Mouse (Mus musculus) brown adipose tissue, adult 24 weeks (tissue): Measurements from ENCODE around the gene Bcl6b. TPM values are rescaled to one million over a fixed set of nuclear protein-coding genes. Genes with fewer than 3 reads are reported as not detected.

Source experiments
- H3K27ac ChIP-seq: fragments of 200-500 bp; replicated peaks from 2 replicates; pipeline ENCODE4 v1.5.1; 2012; ENCODE audit warnings: low read depth, mild to moderate bottlenecking, low read length
- H3K4me1 ChIP-seq: fragments of 200-500 bp; 2 replicates; pipeline ENCODE4 v1.6.1; 2012; ENCODE audit warnings: low read length, mixed read lengths; ENCODE audit not compliant: control insufficient read depth, insufficient read depth, insufficient read length
- H3K4me3 ChIP-seq: fragments of 200-500 bp; 2 replicates; pipeline ENCODE4 v1.5.1; 2012; ENCODE audit warnings: low read depth, mild to moderate bottlenecking, low read length, moderate library complexity; ENCODE audit not compliant: insufficient read depth
- polyA plus RNA-seq: library from polyadenylated mRNA; stranded (reverse); fragments of >200 nt; gene quantifications from 2 replicates; pipeline ENCODE4 v1.2.4, GENCODE M21; 2012; ENCODE audit not compliant: missing spikeins, insufficient read depth, insufficient read length

Bcl6b gene
- polyA plus RNA-seq, 1 experiment, result 7.0 TPM

DNA sequence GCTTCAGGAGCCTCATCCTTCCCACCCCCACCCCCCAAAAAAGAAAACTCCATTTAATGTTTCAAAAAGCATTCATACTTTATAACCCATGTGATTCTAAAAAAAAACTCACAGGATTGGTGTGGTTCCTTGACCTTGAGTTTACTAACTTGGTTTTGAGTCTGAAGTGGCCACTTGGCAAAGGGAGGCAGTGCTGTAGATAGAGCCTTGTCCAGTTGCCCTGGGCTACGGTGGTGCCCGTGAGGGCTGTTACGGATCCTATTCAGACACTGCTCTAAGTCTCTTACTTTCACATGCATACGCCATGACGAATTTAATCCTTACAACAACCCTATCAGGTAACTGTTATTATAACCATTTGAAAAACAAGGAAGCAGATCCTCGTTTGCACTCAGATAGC lies 17.6 kb downstream of the Bcl6b start:
- H3K4me1 ChIP-seq, result peaks cover 9% of the 10 kb centered on the region
- H3K4me3 ChIP-seq, result no peak overlapping the region
- H3K27ac ChIP-seq, result no peak overlapping the region

DNA sequence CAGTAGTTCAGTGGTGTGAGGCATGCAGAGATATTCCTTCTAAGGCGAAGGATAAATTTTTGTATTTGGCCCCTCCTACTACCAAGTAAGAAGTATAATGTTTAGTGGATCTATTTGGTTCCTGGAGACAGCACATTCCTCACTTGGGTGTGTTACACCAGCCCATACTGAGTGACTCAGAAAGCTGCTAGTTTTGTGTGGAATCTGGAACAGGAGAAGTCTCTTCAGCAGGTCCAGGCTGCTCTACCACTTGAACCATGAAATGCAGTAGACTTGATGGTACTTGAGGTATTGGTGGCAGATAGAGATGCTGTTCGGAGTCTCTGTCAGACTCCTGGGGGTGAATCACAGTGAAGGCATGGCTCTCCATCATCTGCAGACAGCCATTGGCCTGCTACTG lies 18.9 kb downstream of the Bcl6b start:
- Histone ChIP-seq H3K27ac (no peak overlapping the region), H3K4me3 (no peak overlapping the region), H3K4me1 (peaks cover 11% of the 10 kb centered on the region)

DNA sequence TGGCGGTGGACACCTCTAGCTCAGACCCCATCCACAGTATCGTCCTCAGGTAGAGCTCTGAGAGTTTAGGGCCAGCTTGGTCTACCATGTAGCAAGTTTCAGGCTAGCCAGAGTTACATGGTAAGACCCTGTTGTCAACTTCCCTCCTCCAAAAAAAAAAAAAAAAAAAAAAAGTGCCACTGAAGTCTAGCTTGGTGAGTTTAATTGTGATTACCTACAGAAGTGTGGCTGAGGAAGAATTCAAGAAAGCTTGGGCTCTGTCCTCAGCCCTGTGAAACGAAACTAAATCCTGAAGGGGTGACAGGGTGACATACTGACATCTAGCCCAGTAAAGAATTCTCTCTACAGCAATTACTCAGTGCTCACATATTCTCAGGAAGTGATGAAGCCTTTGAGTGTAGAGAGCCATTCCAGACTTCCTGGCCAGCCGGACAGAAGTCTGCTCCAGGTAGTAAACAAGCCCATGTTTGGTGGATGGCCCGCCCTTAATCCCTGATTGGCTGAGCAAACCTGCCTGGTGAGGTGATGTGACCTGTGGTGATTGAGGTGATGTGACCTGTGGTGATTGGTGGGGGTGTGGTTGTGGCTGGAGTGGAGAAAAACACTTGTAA lies 20.7 kb downstream of the Bcl6b start:
- H3K4me1 ChIP-seq, result peaks cover 11% of the 10 kb centered on the region
- peak overlapping the region; percentile 46; the same call in 1 of the 2 replicates for H3K27ac ChIP-seq
- no peak overlapping the region for H3K4me3 ChIP-seq

DNA sequence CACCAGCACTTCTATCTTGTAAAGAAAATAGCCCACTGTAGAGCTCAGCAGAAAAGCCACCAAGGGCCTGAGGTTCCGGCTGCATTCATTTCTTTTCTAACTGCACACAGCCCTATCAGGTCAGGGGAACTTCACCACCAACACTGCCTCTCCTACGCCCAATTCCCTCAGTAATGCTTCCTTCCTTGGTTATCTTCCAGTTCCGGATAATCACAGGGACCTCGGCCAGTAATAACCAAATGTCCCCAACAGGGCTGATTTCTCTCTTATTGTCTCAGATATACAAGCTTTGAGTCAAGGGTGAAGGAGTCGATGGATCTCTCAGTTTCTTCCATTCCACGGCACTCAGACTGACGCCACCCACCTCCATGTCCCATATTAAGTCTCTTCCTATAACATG lies 22.3 kb downstream of the Bcl6b start:
- H3K4me1 ChIP-seq, result peaks cover 11% of the 10 kb centered on the region
- no peak overlapping the region for H3K4me3 ChIP-seq
- peak overlapping the region; percentile 38; the same call in 1 of the 2 replicates for H3K27ac ChIP-seq

DNA sequence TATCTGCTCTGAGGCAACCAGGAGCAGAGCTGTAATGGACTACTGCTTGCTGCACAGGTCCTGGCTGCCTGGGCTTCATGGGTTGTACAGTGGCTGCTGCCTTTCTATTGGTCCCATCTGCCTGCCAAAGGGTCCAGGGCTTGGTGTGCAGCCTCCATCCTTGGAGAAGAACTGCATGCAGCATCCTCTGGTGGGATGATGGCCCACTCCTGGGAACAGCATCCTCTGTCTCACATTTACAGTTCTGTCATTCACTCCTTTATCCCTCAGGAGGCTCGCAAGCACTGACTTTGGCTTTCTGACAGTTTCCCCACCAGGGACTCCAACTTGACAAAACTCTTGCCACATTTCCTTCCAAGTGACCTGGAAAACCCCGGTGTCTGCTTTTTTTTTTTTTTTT lies 22.8 kb downstream of the Bcl6b start:
- no peak overlapping the region for H3K27ac ChIP-seq
- H3K4me3 ChIP-seq, result no peak overlapping the region
- H3K4me1 ChIP-seq, result peaks cover 11% of the 10 kb centered on the region

DNA sequence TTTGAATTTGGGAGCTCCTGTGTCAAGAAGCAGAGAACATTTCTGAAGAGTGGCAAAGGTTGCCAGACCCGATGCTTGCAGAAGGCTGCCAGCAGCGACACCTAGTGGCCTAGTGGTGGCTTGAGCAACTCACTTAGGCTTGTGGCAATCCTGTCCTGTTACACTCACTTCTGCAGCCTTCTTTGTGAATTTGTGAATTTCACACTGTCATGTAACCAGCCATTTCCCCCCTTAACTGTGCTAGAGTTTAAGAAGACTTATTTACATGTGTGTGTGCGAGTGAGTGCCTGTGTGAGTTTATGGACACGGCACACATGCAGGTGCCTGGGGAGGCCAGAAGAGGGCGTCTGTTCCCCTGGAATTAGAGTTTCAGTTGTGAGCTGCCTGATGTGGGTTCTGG lies 27.9 kb downstream of the Bcl6b start:
- Histone ChIP-seq H3K4me1 (peaks cover 2% of the 10 kb centered on the region; the same call in 1 of the 2 replicates), H3K27ac (no peak overlapping the region), H3K4me3 (no peak overlapping the region)

DNA sequence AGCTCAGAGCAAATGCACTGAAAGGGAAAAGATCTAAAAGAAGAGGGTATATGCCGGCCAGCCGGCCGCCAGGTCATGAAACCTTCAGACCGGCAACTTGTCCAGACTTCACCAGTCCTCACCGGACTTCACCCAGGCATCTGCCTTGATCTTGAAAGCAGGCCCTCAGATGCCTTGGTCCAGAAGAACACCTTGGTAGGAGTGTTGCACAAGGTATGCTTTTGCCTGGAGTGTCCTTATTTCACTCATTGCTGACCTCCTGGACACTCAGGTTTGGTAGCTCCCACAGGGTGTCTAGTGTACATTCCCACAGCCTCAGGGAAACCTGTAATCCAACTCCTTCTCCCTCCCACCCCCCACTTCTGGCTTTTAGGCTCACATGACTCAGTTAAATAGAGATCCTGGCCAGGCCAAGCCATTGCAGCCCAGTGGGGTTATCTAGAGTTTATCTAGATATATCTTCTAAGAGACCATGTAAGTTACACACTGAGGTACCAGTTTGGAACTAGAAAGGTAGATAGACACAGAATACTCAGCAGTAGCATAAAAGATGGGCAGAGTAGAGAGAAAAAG lies 29.5 kb downstream of the Bcl6b start:
- H3K4me1 ChIP-seq, result no peaks in the 10 kb centered on the region
- H3K27ac ChIP-seq, result no peak overlapping the region
- no peak overlapping the region for H3K4me3 ChIP-seq

DNA sequence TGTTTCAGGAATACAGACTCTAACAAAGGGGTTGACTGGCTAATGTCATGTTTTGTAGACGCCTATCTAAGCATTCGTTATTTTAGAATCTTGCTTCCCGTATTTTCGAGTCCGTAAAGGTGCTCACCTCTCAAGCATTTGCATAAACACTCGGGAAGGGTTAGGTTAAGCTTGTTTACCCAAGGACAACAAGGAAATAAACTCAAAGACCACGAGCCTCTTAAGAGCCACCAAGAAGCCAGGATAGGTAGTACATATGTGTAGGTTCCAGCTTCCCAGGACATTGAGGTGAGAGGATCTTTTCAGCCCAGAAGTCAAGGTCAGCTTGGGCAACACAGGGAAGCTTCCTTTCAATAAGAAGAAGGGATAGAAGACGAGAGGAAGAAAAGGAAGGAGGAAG lies 30.5 kb downstream of the Bcl6b start:
- H3K4me1 ChIP-seq, result no peaks in the 10 kb centered on the region
- H3K4me3 ChIP-seq, result no peak overlapping the region
- no peak overlapping the region for H3K27ac ChIP-seq

DNA sequence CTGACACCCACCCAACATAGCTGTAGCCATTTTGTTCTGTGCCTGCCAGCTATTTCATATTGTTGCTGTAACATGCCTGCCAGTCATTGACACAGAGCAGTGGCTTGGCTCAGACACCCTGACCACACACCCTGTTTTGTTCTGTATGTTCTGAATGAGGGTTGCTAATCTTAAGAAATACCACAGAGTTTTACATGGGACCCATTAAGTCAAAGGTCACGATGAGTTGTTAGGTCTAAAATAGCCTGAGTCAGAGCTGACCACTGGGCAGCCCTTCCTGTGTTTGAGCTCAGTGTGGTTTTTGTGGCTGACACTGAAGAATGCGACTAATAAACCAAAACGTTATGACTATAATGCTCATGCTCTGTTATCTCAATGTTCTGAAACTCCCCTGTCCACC lies 31.3 kb downstream of the Bcl6b start:
- Histone ChIP-seq H3K4me3 (no peak overlapping the region), H3K4me1 (peaks cover 2% of the 10 kb centered on the region; the same call in 1 of the 2 replicates), H3K27ac (no peak overlapping the region)

DNA sequence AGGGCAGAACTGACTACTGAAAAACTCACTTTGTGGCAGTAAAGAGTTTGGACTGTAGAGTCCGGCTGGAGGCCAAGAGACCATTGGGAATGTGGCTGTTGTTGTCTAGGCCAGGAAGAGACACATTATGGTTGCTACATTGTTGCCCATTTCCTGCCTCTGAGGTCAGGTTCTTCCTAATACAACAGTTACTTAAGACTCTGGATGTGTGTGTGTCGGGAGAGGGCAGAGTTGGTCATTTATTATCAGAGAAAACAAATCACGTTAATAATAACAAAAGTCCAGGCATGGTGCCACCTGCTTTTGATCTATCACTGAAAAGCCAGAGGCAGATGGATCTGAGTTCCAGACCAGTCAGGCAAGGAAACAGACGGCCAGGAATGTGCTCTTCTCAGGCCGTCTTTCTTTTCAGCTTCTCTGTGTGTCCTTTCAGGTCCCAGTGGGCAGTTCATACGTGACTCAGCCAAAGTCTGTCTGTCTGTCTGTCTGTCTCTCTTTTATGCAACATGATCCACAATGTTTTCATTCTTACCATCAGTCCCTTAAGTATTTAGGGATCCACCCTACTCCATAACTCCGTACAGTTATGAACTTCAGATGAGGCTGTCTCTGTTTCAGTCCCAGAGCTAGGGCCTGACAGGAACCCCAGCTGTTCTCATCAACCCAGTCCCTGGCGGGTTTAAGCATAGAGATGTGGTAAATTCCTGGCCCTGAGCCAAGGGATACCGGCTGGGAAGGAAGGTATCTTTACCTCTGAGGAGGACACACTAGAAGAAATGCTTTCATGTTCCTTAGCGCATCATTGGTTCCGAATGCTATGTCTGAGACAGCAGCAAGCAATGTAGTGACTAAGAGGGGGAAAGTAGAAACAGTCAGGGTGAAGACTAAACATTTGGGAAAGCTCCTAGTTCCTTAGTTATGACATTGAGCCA lies 36.0 kb downstream of the Bcl6b start:
- Histone ChIP-seq H3K4me3 (no peak overlapping the region), H3K27ac (no peak overlapping the region), H3K4me1 (peaks cover 11% of the 10 kb centered on the region)

DNA sequence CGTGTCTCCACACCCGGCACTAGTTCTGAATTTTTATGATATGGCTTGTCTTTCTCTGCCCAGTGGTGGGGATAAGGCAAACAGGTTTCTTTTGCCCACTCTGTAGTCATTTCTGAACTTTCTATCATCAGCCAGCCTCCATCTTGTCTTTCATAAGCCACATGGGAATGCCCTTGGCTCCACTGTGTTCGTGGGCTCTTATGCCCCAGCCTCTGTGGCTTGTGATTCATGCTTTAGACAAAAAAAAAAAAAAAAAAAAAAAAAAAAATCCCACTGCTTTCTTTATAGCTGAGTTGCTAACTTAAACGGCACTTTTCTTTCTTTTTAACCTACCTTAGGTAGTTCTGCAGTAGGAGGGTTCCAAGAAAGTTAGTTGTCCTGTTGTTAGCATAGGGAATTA lies 37.4 kb downstream of the Bcl6b start:
- Histone ChIP-seq H3K4me3 (no peak overlapping the region), H3K27ac (no peak overlapping the region), H3K4me1 (peaks cover 11% of the 10 kb centered on the region)

DNA sequence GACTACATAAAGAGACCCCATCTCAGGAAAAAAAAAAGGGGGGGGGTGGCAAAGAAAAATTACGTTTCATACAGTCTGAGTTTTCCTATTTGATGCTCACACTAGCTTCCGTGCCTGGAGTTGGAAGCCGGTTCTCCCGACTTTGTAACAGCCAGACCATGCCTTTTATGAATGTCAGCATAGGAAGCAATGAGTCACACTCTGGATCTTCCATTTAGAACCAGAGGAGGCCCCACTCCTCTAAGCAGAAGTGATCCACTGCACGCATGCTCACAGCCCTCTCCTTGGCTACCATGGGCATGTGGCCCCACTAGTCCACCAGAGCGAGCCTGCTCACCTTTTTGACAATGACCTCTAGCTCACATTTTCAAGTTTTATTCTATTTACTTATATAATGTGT lies 38.4 kb downstream of the Bcl6b start:
- Histone ChIP-seq H3K4me1 (peaks cover 11% of the 10 kb centered on the region), H3K4me3 (no peak overlapping the region), H3K27ac (no peak overlapping the region)

DNA sequence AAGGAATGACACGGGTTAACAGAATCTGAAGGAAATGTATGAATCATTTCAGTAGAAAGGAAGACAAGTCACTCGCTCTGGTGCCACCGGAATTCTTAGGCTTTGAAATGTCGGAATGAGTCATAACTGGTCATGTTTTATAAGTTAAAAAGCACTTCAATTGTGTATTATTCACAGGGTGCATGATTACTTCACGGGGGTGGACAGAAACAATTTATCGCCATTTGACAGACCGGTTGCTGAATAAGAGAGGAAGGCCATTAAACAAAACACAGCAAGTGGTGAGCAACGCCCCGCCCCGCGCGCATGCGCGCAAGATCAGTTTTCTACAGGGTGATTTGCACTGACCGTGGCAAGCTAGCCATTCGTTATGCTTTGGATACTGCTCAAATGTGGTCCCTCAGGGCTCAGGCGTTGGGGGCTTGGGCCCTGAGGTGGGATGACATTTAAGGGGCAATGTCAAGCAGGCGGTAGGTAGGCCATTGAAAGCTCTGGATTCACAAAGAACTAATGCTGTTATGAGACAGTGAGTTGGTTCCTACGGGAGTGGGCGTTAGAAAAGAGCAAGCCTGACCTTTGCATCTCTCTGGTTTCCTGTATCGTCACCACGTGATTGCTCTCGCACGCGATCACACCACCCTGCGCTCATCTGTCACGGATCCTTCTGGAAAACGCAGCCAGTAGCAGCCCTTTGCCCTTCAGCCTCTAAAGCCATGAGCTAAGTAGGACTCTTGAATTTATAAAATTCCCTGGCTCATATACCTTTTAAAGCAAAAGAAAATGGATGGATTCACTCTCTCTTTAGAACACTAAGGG lies 40.1 kb downstream of the Bcl6b start:
- H3K4me1 ChIP-seq, result peaks cover 13% of the 10 kb centered on the region
- H3K4me3 ChIP-seq, result no peak overlapping the region; the same call in 1 of the 2 replicates
- peak overlapping the region; percentile 66 for H3K27ac ChIP-seq

DNA sequence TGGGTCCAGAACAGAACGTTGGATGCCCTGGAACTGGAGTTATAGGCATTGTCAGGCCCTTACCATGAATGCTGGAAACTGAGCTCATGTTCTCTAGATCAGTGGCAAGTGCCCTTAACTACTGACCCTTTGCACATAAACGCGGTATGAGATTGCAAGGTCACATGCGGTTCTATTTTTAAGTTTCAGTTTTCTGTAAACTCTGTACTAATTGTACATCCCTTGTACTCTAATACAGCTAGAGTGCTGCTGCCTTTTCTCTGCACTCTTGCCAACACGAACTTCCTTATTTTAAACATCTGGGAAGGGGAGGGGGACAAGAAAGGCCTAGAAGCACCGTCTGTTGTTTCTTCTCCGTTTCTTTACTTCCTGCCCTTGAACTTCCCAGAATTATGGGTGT lies 44.5 kb downstream of the Bcl6b start:
- Histone ChIP-seq H3K27ac (peak overlapping the region; percentile 85), H3K4me3 (no peak overlapping the region), H3K4me1 (peaks cover 5% of the 10 kb centered on the region)

DNA sequence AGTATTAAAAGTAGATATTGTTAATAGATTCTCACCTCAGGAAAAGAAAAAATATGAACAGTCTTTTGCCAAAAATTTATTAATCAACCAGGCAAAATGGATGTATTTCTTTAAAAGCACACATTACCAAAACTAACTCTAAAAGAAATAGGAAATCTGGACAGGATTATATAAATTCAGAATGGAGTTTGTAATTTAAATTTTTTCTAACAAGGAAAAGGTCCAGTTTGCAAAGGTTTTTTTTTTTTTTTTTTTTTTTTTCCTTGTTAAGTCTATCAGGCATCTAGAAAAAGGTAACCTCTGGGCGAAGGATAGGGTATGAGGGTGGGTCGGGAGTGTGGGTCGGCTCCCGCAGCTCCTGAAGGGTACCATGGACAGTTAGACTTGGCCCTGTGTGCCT lies 49.1 kb downstream of the Bcl6b start:
- H3K27ac ChIP-seq, result no peak overlapping the region
- H3K4me3 ChIP-seq, result no peak overlapping the region
- H3K4me1 ChIP-seq, result peaks cover 2% of the 10 kb centered on the region; the same call in 1 of the 2 replicates
